Mouse (Mus musculus) erythroblast, embryonic 14.5 days (primary cell): Measurements from ENCODE around the gene Sdk1. TPM values are rescaled to one million over a fixed set of nuclear protein-coding genes. Genes with fewer than 3 reads are reported as not detected.

ENCODE experiments used
- H3K27me3 ChIP-seq: 2 replicates; pipeline ENCODE4 v1.6.1; 2012; ENCODE audit warnings: inconsistent platforms; ENCODE audit not compliant: control insufficient read depth
- H3K36me3 ChIP-seq: 2 replicates; pipeline ENCODE4 v1.6.1; 2012; ENCODE audit warnings: mild to moderate bottlenecking, inconsistent platforms; ENCODE audit not compliant: control insufficient read depth
- H3K4me1 ChIP-seq: 2 replicates; pipeline ENCODE4 v1.6.1; 2012; ENCODE audit warnings: inconsistent platforms; ENCODE audit not compliant: control insufficient read depth
- H3K4me3 ChIP-seq: replicated peaks from 2 replicates; pipeline ENCODE3; 2012; ENCODE audit warnings: moderate library complexity, mild to moderate bottlenecking, inconsistent platforms
- H3K9me3 ChIP-seq: 2 replicates; pipeline ENCODE4 v1.6.1; 2012; ENCODE audit warnings: low read length, inconsistent platforms, mixed read lengths; ENCODE audit not compliant: control insufficient read depth
- GATA1 ChIP-seq: IDR thresholded peaks from 2 replicates; pipeline ENCODE4 v1.6.1; 2012; ENCODE audit warnings: low read length, inconsistent platforms, mixed read lengths
- TAL1 ChIP-seq: IDR thresholded peaks from 3 replicates; pipeline ENCODE4 v1.6.1; 2012; ENCODE audit warnings: low read length, inconsistent platforms, mixed read lengths
- polyA plus RNA-seq: library from polyadenylated mRNA; stranded (reverse); fragments of >175 nt; gene quantifications from 2 replicates; pipeline ENCODE4 v1.2.3, GENCODE M21; 2012

Gene Sdk1
- polyA plus RNA-seq, 1 experiment: not detected

DNA sequence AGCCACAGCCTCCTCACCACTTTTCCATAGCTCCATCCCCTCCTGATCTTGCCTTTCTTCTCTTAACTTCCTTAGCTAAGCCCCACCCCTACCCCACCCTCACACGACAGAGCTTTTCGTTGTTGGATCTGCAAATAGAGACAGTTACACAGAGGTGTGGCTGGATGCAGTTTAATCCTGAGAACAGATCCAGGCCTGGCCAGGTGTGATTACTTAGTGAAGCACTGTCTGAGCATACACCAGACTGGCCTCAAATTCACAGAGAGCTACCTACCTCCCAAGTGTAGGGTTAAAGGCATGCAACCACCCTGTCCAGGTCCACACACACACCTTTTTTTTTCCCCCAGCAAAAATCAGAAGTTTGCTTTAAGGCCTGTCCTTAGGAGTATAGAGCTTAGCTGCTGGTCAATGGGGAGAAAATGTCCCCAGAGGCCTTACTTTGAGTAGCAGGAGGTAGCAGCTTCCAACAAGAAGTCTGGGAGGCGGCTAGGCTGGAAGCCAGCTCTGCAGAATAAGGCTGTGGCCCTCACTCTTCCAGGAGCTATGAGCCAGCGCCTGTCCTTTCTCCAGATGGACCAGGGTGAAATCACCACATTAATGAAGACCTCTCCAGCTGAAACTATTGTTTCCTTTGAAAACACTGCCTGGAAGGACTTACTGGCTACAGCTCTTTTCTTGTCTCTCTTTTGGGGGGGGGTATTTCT lies 781.7 kb downstream of the Sdk1 start:
- H3K9me3 ChIP-seq: peaks cover 63% of the 10 kb centered on the region

DNA sequence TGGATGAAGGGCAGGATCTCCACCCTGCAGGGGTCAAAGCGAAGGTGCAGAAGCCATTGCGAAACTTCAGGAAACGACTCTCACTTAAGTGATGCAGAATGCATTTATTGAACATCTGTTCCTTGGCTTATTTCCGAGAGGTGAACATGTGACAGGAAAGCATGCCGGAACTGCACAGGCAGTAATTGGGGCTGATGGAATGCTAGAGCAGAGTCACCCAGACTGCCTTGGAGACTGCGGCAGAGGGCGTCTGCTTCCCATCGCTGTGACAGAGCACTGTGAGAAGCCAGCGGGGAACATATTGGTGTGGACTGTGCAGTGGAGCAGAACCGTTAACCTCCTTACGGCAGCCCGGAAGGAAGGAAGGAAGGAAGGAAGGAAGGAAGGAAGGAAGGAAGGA lies 783.2 kb downstream of the Sdk1 start:
- Histone ChIP-seq H3K27me3 (no peaks in the 10 kb centered on the region), H3K9me3 (peaks cover 57% of the 10 kb centered on the region), H3K36me3 (no peaks in the 10 kb centered on the region), H3K4me3 (no peak overlapping the region), H3K4me1 (no peaks in the 10 kb centered on the region)
- no peak for TF ChIP-seq GATA1
- TF ChIP-seq TAL1: no peak

More for the DNA sequence above, 781.7 kb downstream of the Sdk1 start:
- Histone ChIP-seq H3K4me3 (no peak overlapping the region), H3K36me3 (no peaks in the 10 kb centered on the region), H3K27me3 (no peaks in the 10 kb centered on the region), H3K4me1 (no peaks in the 10 kb centered on the region)
- no peak for TF ChIP-seq GATA1
- TF ChIP-seq TAL1: no peak

DNA sequence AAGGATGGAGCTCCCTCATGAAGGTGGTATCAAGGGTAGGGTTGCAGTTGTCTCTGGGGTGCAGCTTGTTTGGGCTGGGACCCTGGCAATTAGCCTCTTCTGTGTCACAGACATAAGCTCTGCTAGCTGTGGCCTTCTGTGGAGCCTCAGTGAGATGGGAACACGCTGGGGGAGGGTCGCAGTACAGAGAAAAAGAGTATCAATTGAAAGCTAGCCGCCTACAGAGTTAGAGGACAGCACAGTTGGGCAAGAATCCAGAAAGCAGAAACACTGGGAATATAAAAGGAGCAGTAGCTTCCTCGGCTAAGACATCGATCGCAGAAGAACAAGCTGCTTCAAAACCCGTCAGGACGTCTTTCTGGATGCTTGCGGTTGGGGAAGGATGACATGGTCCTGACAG lies 795.2 kb downstream of the Sdk1 start:
- H3K4me1 ChIP-seq: no peaks in the 10 kb centered on the region
- peaks cover 53% of the 10 kb centered on the region for H3K9me3 ChIP-seq
- H3K36me3 ChIP-seq: no peaks in the 10 kb centered on the region
- H3K4me3 ChIP-seq: no peak overlapping the region
- H3K27me3 ChIP-seq: no peaks in the 10 kb centered on the region
- TF ChIP-seq GATA1: no peak
- no peak for TF ChIP-seq TAL1

DNA sequence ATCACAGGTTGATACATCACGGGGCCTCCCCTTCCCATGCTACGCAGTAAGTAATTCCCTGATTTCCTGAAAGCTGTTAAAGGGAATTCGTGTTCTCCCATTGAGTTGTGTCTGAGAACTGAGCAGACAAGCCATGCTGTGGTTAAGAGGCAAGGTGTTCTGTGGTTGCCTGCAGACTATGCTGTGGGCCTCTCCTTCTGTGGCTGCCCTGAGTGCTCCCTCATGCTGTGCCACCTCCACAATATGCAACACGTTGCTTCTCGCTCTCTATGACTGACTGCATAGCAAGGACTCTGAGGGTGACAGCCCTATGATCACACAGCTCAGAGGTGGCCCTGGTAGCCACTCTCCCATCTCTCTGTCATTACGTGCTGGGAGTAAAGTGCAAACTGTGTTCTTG lies 797.9 kb downstream of the Sdk1 start:
- no peaks in the 10 kb centered on the region for H3K27me3 ChIP-seq
- H3K36me3 ChIP-seq: no peaks in the 10 kb centered on the region
- no peak overlapping the region for H3K4me3 ChIP-seq
- H3K4me1 ChIP-seq: no peaks in the 10 kb centered on the region
- TF ChIP-seq GATA1: no peak
- no peak for TF ChIP-seq TAL1
- H3K9me3 ChIP-seq: peaks cover 71% of the 10 kb centered on the region

DNA sequence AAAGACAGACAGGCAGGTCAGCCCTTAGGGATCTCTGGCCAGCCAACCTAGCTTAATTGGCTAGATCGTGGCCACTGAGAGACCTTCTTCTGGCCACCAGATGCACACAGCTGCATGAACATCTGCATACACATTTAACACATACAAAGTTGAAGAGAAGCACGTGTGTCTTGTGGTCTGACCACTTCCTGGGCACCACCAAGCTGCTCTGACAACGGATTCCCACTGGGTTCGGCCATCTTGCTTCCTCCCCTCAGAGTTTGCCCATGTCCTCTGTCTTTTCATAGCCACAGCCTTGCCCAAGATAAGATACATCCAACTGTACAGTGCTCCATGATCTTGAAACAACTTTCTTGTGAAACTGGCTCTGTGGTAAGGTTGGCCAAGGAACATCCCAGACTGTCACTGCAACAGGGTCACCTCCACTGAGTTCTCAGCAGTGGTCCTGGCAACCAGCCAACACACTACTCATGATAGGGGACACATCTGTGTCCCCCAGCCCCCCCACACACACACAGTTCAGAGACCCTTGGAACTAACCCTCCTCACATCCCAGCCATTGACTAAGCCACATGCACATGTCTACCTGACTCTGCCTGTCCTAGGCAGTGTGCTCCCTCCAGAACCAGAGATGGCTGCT lies 798.7 kb downstream of the Sdk1 start:
- Histone ChIP-seq H3K36me3 (no peaks in the 10 kb centered on the region), H3K4me1 (no peaks in the 10 kb centered on the region), H3K9me3 (peaks cover 73% of the 10 kb centered on the region), H3K4me3 (no peak overlapping the region), H3K27me3 (no peaks in the 10 kb centered on the region)
- TF ChIP-seq GATA1 (no peak), TAL1 (no peak)

DNA sequence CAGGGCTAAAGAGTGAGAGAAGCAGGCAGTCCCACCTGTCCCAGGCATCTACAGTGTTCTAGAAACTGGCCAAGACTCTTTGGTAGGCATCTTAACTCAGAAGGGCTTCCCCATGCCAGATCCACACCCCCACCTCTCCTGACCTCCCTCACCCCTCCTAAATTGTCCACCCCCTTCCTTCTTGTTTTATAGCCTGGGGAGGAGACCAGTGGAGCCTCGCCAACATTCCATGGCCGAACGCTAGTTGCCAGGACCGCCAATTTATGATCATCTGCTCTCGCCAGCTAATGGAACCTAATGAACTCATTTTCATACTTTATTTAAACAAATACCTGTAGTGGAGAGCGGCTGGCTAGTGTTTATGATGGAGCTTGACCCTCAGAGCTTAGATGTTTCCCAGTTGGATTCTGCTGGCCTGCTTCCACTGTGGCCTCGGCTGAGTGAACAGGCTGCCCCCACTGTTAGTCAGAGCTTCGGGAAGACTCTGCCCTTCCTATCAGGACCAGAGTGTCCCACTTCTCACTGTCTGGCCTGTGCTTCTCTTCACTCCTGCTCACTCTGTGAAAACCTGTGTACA lies 800.0 kb downstream of the Sdk1 start:
- H3K27me3 ChIP-seq: no peaks in the 10 kb centered on the region
- no peak for TF ChIP-seq TAL1
- no peak for TF ChIP-seq GATA1
- peaks cover 83% of the 10 kb centered on the region for H3K9me3 ChIP-seq
- H3K4me3 ChIP-seq: no peak overlapping the region
- H3K4me1 ChIP-seq: no peaks in the 10 kb centered on the region
- no peaks in the 10 kb centered on the region for H3K36me3 ChIP-seq

DNA sequence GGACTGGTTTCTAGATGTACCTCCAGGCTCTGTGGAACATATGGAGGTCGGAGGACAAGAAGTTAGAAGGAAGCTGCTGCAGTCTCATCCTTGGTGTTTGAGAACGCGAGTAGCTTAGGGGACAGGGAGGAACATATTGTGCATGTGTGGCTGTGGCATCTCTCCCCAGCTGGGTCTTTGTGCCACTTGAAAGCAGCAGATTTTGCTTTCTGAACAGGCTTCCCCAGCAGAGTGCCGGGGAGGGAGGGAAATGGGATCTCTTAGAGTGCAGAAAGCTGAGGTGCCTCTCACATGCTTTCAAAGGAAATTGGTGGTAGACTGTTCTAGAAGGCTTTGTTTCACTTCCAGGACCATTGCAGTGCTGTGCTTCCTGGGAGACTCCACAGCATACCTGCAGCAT lies 820.5 kb downstream of the Sdk1 start:
- Histone ChIP-seq H3K36me3 (no peaks in the 10 kb centered on the region), H3K27me3 (no peaks in the 10 kb centered on the region), H3K4me3 (no peak overlapping the region), H3K4me1 (no peaks in the 10 kb centered on the region), H3K9me3 (peaks cover 60% of the 10 kb centered on the region)
- TF ChIP-seq TAL1: no peak
- no peak for TF ChIP-seq GATA1

DNA sequence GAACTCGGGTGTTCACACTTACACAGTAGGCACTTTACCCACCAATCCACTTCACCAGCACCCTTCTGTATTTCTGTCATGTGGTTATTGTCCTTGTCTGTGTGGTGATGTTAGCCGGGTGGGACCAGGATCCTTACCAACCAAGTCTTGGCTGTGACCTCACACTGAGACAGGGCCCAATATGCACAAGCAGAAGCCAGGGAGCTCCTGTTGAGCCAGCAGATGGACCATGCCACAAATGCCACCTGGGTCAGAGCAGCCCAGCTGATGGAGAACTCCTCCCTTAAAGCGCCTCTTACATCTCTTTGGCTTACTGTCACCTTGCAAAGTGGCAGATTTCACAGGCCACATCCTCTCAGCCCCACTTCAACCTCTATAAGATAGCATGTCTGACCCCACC lies 830.0 kb downstream of the Sdk1 start:
- no peak for TF ChIP-seq GATA1
- no peak for TF ChIP-seq TAL1
- Histone ChIP-seq H3K4me3 (no peak overlapping the region), H3K4me1 (no peaks in the 10 kb centered on the region), H3K27me3 (no peaks in the 10 kb centered on the region), H3K36me3 (no peaks in the 10 kb centered on the region), H3K9me3 (peaks cover 41% of the 10 kb centered on the region)

DNA sequence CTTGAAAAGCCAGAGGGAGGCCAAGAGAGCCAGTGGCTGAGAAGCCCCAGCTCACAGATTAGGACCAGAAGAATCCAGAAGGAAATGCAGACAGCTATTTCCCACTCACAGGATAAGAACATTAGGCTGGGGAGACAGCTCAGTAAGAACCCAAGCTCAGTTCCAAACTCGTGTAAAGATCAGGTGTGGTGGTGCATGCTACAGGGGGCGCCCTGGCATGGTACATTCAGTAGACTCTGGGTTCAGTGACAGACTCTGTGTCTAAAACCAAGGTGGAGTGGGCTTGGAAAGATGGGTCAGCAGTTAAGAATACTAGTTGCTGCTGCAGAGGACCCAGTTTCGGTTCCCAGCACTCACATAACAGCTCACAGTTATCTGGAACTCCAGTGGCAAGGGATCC lies 832.6 kb downstream of the Sdk1 start:
- TF ChIP-seq GATA1 (no peak), TAL1 (no peak)
- no peaks in the 10 kb centered on the region for H3K27me3 ChIP-seq

More for the DNA sequence above, 832.6 kb downstream of the Sdk1 start:
- Histone ChIP-seq H3K4me3 (no peak overlapping the region), H3K9me3 (peaks cover 50% of the 10 kb centered on the region), H3K4me1 (no peaks in the 10 kb centered on the region), H3K36me3 (no peaks in the 10 kb centered on the region)
